Mouse (Mus musculus): ENCODE data around the gene Ercc4. TPM values are rescaled to one million over a fixed set of nuclear protein-coding genes. Genes with fewer than 3 reads are reported as not detected.
"Not testable (repeated sequence)": the region's sequence is repeated elsewhere in the genome, so short reads cannot be mapped to it uniquely, and the experiment has no call there.

Ercc4 gene
- 7.0 and 9.2 TPM in 2 replicates for polyA plus RNA-seq (2015; fragmentation: Nextera tagmentation; extraction: Ambion mirVana)

DNA sequence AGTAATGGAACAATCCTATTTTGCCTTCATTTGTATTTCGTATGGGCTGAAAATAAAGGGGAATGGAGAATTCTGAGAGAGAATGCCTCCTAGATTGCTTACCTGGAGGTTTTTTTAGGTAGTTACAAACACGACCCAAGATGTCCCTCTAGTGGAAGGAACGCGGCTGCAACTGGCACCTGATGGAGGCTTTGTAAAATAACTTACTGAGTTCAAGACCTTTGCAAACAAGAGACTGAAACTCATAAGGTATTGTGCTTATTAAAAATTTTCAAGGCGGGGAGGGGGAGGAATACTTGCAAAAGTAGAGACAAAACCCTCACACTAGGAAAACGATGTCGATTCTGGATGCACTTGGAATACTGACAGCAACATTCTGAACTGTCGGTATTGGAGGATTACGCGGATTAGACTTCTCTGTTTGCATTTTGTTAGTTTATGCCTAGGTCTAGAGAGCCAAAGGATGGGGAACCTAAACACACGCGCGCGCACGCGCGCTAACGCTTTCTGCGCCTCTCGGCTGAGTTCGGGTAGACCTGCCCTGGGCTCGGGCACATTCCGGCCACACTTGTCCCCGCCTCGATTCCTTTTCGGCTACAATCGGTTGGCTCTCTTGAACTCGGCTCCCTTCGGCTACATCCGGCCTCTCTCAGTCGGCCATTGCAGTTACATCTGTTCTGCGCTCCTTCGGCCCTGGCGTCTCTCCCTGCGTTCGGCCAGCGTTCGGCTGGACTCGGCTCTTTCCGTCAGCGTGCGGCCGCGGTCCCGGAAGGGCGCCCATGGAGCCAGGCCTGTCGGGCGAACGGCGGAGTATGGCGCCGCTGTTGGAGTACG is at the start of gene Ercc4:
TSS of gene Ercc4 (plus strand) at position 529 of the 834 bp plus-strand sequence.
- WGBS: 1% methylated on average over 53 of the region's 53 CpGs
- no peaks in the 10 kb centered on the region for H3K9me3 ChIP-seq (replicated peaks)
- ATAC-seq (replicated peaks; ENCODE audit: insufficient number of reproducible peaks, insufficient read depth, low FRiP score, low read depth): peak; percentile 99
- H3K4me3 ChIP-seq: peak within 1 kb of the TSS; percentile 68
- H3K27me3 ChIP-seq: no peaks in the 10 kb centered on the region
- peaks cover 8% of the 10 kb centered on the region for H3K4me1 ChIP-seq (replicated peaks)
- peak within 1 kb of the TSS; percentile 82 for H3K27ac ChIP-seq
- H3K9ac ChIP-seq: peak within 1 kb of the TSS; percentile 87
- peak within 1 kb of the TSS; percentile 70 for H3K4me2 ChIP-seq
- peaks cover 26% of the 10 kb centered on the region for H3K36me3 ChIP-seq

DNA sequence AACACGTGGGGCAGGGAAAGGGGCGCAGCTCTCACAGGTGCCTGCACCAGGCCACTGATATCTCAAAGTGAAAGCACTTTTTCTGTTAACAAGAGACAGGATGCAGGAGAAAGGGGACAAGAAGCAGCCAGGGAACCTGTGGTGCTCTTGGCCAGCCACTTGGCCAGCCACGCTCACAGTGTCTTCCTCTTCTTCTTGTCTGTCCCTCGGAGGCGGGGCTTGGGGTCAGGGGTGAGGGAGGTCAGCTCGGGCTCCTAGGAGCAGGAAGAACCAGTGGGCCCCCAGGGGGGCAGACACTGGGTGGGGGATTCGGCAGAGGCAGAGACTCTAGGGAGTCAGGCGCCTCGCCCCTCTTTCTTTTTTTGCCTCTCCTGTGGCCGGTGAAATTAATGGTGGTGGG is 48.4 kb upstream of the Ercc4 start:
- no peaks in the 10 kb centered on the region for H3K36me3 ChIP-seq

DNA sequence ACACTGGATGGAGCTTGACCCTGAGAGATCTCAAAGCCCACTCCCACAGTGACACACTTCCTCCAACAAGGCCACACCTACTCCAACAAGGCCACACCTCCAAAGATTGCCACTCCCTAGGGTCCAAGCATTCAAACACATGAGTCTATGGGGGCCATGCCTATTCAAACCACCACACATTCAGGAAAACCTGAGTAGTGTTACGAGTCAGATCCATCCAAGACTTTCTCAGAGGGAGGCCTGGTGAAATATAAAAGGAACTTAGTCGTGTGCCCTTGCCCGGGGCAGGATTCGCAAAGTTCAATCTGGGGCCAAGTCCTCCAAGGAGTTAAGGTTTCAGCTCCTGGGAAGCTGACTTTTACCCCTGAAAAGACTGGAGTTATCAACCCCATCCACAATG is 35.3 kb upstream of the Ercc4 start:
- Histone ChIP-seq H3K4me2 (no peak overlapping the region), H3K4me1 (replicated peaks) (no peaks in the 10 kb centered on the region), H3K27ac (no peak overlapping the region), H3K9me3 (replicated peaks) (no peaks in the 10 kb centered on the region), H3K9ac (no peak overlapping the region), H3K4me3 (no peak overlapping the region), H3K27me3 (no peaks in the 10 kb centered on the region), H3K36me3 (no peaks in the 10 kb centered on the region)
- 81% methylated on average over 4 of the region's 4 CpGs for WGBS
- ATAC-seq (replicated peaks; ENCODE audit: insufficient number of reproducible peaks, insufficient read depth, low FRiP score, low read depth): no peak

More for the DNA sequence above, 48.4 kb upstream of the Ercc4 start:
- no peak overlapping the region for H3K27ac ChIP-seq
- peaks cover 4% of the 10 kb centered on the region for H3K4me1 ChIP-seq (replicated peaks)
- WGBS: 35% methylated on average over 10 of the region's 10 CpGs
- H3K4me2 ChIP-seq: peak overlapping the region; percentile 57
- H3K4me3 ChIP-seq: peak overlapping the region; percentile 33
- H3K9ac ChIP-seq: peak overlapping the region; percentile 36; the same call in 1 of the 2 replicates
- no peaks in the 10 kb centered on the region for H3K9me3 ChIP-seq (replicated peaks)
- no peaks in the 10 kb centered on the region for H3K27me3 ChIP-seq
- no peak for ATAC-seq (replicated peaks; ENCODE audit: insufficient number of reproducible peaks, insufficient read depth, low FRiP score, low read depth)

DNA sequence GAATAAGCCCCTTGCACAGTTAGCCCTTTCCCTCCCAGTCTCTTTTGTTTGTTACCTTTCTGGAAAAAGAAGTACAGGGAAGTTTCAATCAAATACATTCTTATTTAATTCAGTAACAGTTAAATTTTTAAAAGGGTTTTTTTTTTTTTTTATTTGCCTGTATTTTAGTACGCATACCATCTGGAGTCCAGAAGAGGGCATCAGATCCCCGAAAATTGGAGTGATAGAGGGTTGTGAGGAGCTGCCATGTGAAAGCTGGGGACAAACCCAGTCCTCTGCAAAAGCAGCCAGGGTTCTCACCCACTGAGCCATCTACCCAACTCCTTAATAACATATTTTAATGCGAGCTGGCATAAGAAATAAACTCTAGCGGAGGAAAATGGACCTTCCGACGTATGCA is 29.3 kb upstream of the Ercc4 start:
- Histone ChIP-seq H3K4me1 (replicated peaks) (no peaks in the 10 kb centered on the region), H3K9me3 (replicated peaks) (no peaks in the 10 kb centered on the region), H3K4me3 (no peak overlapping the region), H3K4me2 (no peak overlapping the region), H3K27me3 (no peaks in the 10 kb centered on the region), H3K27ac (no peak overlapping the region), H3K36me3 (no peaks in the 10 kb centered on the region), H3K9ac (no peak overlapping the region)
- ATAC-seq (replicated peaks; ENCODE audit: insufficient number of reproducible peaks, insufficient read depth, low FRiP score, low read depth): no peak
- 69% methylated on average over 6 of the region's 6 CpGs for WGBS

GRCm38 (mm10) chr16:13083155-13083798 is 26.2 kb upstream of the Ercc4 start:
- Histone ChIP-seq H3K4me2 (no peak overlapping the region), H3K27me3 (no peaks in the 10 kb centered on the region), H3K9ac (no peak overlapping the region), H3K4me1 (replicated peaks) (no peaks in the 10 kb centered on the region), H3K36me3 (no peaks in the 10 kb centered on the region), H3K9me3 (replicated peaks) (no peaks in the 10 kb centered on the region), H3K27ac (no peak overlapping the region), H3K4me3 (no peak overlapping the region)
- WGBS: 69% methylated on average over 6 of the region's 6 CpGs
- ATAC-seq (replicated peaks; ENCODE audit: insufficient number of reproducible peaks, insufficient read depth, low FRiP score, low read depth): no peak

- WGBS: 82% methylated on average over 12 of the region's 12 CpGs
- no peak for ATAC-seq (replicated peaks; ENCODE audit: insufficient number of reproducible peaks, insufficient read depth, low FRiP score, low read depth)
Observed at GRCm38 (mm10) chr16:13108356-13108755, 1.1 kb upstream of the Ercc4 start.

DNA sequence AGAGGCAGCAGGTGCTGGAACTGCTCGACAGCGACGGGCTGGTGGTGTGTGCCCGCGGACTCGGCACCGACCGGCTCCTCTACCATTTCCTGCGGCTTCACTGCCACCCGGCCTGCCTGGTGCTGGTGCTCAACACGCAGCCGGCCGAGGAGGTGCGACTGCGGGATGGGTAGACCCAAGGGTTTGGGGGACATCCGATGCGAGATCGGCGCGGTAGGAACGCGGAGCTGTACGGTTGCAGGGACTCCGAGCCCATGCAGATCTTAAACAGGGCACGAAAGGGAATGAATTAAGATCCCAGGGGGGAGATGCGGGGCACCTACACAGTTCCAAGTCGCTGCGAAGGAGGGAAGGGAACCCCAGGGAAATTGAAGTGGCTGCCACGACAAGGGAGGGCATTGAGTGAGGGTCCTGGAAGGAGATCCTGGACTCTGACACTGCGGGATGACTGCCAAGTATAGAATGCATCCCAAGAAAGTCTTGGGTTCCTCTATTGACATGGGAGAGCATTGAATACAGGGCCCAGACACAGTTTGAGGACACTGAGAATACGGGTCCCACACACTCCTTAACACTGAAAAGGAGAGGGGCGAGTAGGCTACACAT is 609 bp downstream of the Ercc4 start:
- 1% methylated on average over 32 of the region's 32 CpGs for WGBS
- Histone ChIP-seq H3K27ac (peak overlapping the region; percentile 82), H3K4me2 (peak overlapping the region; percentile 70), H3K9ac (peak overlapping the region; percentile 87), H3K36me3 (peaks cover 28% of the 10 kb centered on the region), H3K4me1 (replicated peaks) (peaks cover 8% of the 10 kb centered on the region), H3K27me3 (no peaks in the 10 kb centered on the region), H3K4me3 (peak overlapping the region; percentile 68), H3K9me3 (replicated peaks) (no peaks in the 10 kb centered on the region)
- no peak; the same call in 1 of the 2 replicates for ATAC-seq (replicated peaks; ENCODE audit: insufficient number of reproducible peaks, insufficient read depth, low FRiP score, low read depth)

More at GRCm38 (mm10) chr16:13108356-13108755, 1.1 kb upstream of the Ercc4 start:
- H3K4me2 ChIP-seq: no peak overlapping the region
- no peak overlapping the region for H3K4me3 ChIP-seq
- H3K4me1 ChIP-seq (replicated peaks): peaks cover 8% of the 10 kb centered on the region
- H3K27ac ChIP-seq: no peak overlapping the region
- peaks cover 16% of the 10 kb centered on the region for H3K36me3 ChIP-seq
- no peaks in the 10 kb centered on the region for H3K27me3 ChIP-seq
- H3K9ac ChIP-seq: no peak overlapping the region
- H3K9me3 ChIP-seq (replicated peaks): no peaks in the 10 kb centered on the region

GRCm38 (mm10) chr16:13114821-13115220 is 5.3 kb downstream of the Ercc4 start:
- Histone ChIP-seq H3K27me3 (no peaks in the 10 kb centered on the region), H3K4me2 (no peak overlapping the region), H3K4me3 (no peak overlapping the region), H3K9ac (no peak overlapping the region), H3K4me1 (replicated peaks) (peaks cover 8% of the 10 kb centered on the region), H3K9me3 (replicated peaks) (no peaks in the 10 kb centered on the region), H3K27ac (no peak overlapping the region), H3K36me3 (peaks cover 33% of the 10 kb centered on the region)
- ATAC-seq (replicated peaks; ENCODE audit: insufficient number of reproducible peaks, insufficient read depth, low FRiP score, low read depth): no peak
- 83% methylated on average over 2 of the region's 2 CpGs for WGBS

- WGBS: 82% methylated on average over 3 of the region's 3 CpGs
- H3K27ac ChIP-seq; H3K27me3 ChIP-seq; ATAC-seq (replicated peaks; ENCODE audit: insufficient number of reproducible peaks, insufficient read depth, low FRiP score, low read depth); H3K9me3 ChIP-seq (replicated peaks); H3K9ac ChIP-seq; H3K4me1 ChIP-seq (replicated peaks); H3K4me2 ChIP-seq; H3K4me3 ChIP-seq: not testable (repeated sequence)
- peaks cover 33% of the 10 kb centered on the region for H3K36me3 ChIP-seq
Observed at GRCm38 (mm10) chr16:13115466-13115865, 6.0 kb downstream of the Ercc4 start.

- no peaks in the 10 kb centered on the region for H3K27me3 ChIP-seq
- no peaks in the 10 kb centered on the region for H3K4me1 ChIP-seq (replicated peaks)
- peaks cover 32% of the 10 kb centered on the region for H3K36me3 ChIP-seq
- 71% methylated on average over 9 of the region's 9 CpGs for WGBS
- H3K4me3 ChIP-seq: no peak overlapping the region
- H3K27ac ChIP-seq: no peak overlapping the region
- H3K4me2 ChIP-seq: no peak overlapping the region
- H3K9ac ChIP-seq: no peak overlapping the region
- no peaks in the 10 kb centered on the region for H3K9me3 ChIP-seq (replicated peaks)
- peak; percentile 55; the same call in 1 of the 2 replicates for ATAC-seq (replicated peaks; ENCODE audit: insufficient number of reproducible peaks, insufficient read depth, low FRiP score, low read depth)
Observed at GRCm38 (mm10) chr16:13117299-13117966, 7.9 kb downstream of the Ercc4 start.

DNA sequence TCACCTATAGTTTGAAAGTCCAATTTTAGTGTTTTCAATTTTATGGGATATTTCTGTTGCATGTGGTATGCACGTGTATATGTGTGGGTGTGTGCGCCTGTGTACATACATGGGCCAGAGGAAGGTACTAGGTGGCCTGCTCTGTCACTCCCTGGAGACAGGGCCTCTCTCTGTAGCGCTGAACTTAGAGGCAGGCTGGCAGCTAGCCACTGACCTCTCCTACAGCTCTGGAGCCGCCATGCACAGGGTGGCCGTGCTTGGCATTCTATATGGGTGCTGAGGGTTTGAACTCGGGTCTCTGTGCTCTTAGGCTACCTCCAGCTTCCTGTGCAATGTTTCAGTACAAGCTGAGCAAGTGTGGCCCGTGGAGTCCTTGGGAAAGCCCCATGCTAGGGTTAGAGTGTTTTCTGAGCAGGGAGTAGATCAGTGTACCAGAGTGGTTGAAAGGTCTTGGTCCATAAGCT is 8.5 kb downstream of the Ercc4 start:
- Histone ChIP-seq H3K4me3 (no peak overlapping the region), H3K9me3 (replicated peaks) (no peaks in the 10 kb centered on the region), H3K4me2 (no peak overlapping the region), H3K36me3 (peaks cover 32% of the 10 kb centered on the region), H3K9ac (no peak overlapping the region), H3K27me3 (no peaks in the 10 kb centered on the region), H3K4me1 (replicated peaks) (no peaks in the 10 kb centered on the region), H3K27ac (no peak overlapping the region)
- ATAC-seq (replicated peaks; ENCODE audit: insufficient number of reproducible peaks, insufficient read depth, low FRiP score, low read depth): no peak
- 89% methylated on average over 7 of the region's 7 CpGs for WGBS

Data from heart, embryonic 15.5 days (tissue).